Mouse (Mus musculus) stomach, postnatal 0 days (tissue): ENCODE data around the gene Fbxo28. TPM values are rescaled to one million over a fixed set of nuclear protein-coding genes. Genes with fewer than 3 reads are reported as not detected.

Experiments
- ATAC-seq: fragments of 200-750 bp; cut with Nextera tagmentation; 2 replicates; pipeline ENCODE4 v1.8.0; 2017; ENCODE audit not compliant: low FRiP score, low TSS enrichment
- DNase-seq: peaks from one replicate; pipeline ENCODE4 v3.0.0-alpha.2; 2016; ENCODE audit warnings: low spot score
- H3K27ac ChIP-seq: fragments of 300-500 bp; sonication (generic); replicated peaks from 2 replicates; pipeline ENCODE4 v1.5.1; 2014; ENCODE audit warnings: mild to moderate bottlenecking, control low read depth
- H3K27me3 ChIP-seq: fragments of 300-500 bp; sonication (generic); 2 replicates; pipeline ENCODE4 v1.6.1; 2014; ENCODE audit warnings: low read length; ENCODE audit not compliant: control insufficient read depth, insufficient read depth
- H3K36me3 ChIP-seq: fragments of 300-500 bp; sonication (generic); 2 replicates; pipeline ENCODE4 v1.6.1; 2014; ENCODE audit warnings: low read length, mixed read lengths; ENCODE audit not compliant: control insufficient read depth, insufficient read depth
- H3K4me1 ChIP-seq: fragments of 300-500 bp; sonication (generic); replicated peaks from 2 replicates; pipeline ENCODE4 v1.6.1; 2014; ENCODE audit warnings: antibody characterized with exemption; ENCODE audit not compliant: control insufficient read depth, insufficient read depth
- H3K4me2 ChIP-seq: fragments of 300-500 bp; sonication (generic); replicated peaks from 2 replicates; pipeline ENCODE4 v1.6.1; 2014; ENCODE audit warnings: low read depth, mild to moderate bottlenecking, control low read depth, moderate library complexity
- H3K4me3 ChIP-seq: fragments of 300-500 bp; sonication (generic); 2 replicates; pipeline ENCODE4 v1.5.1; 2014; ENCODE audit warnings: low read depth, low read length, control low read depth
- H3K9ac ChIP-seq: fragments of 300-500 bp; sonication (generic); 2 replicates; pipeline ENCODE4 v1.6.1; 2014; ENCODE audit warnings: mild to moderate bottlenecking, low read length, control low read depth, mixed read lengths
- H3K9me3 ChIP-seq: fragments of 300-500 bp; sonication (generic); 2 replicates; pipeline ENCODE4 v1.6.1; 2016; ENCODE audit warnings: low read length; ENCODE audit not compliant: control insufficient read depth
- CTCF ChIP-seq: IDR thresholded peaks from 2 replicates; pipeline ENCODE4 v1.5.1; 2016; ENCODE audit warnings: antibody characterized with exemption, low read depth, mild to moderate bottlenecking, moderate library complexity
- EP300 ChIP-seq: optimal IDR thresholded peaks from 2 replicates; pipeline ENCODE3; 2016; ENCODE audit warnings: antibody characterized with exemption
- WGBS: fragments of 180-500 bp; shearing (Covaris S2); extraction: QIAGEN DNeasy Blood & Tissue Kit; methylation state at CpG from one replicate; pipeline ENCODE4 v1.1.7; 2014; 5-methylcytosine and 5-hydroxymethylcytosine counted together
- polyA plus RNA-seq: library from polyadenylated mRNA; unstranded; fragments of >200 nt; fragmentation: Nextera tagmentation; extraction: Ambion mirVana; gene quantifications from 2 replicates; pipeline ENCODE4 v1.2.1, GENCODE M21; 2015

Gene Fbxo28
- polyA plus RNA-seq, 1 experiment from 2014 or later, result 12.6 TPM

DNA sequence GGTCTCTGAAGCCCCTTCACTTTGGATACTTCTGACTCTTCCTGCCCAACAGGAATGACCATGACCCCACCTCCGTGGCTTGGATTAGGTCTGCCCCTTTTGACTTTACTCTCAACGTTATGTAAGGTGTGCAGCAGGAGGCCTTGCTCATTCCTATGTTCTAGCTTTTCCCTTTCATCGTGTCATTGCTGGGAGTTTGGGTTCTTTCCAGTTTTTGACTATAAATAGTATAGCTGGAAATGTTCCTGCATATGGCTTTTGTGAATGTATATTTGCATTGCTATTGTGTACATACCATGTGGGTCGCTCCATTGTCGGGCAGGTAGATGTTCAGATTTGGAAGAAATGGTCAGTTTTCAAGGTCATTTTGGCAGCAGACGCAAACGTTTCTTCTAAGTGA, 37.4 kb upstream of the Fbxo28 start:
- 43% methylated on average over 7 of the region's 7 CpGs for WGBS
- ATAC-seq, result no peak
- Histone ChIP-seq H3K9ac (no peak overlapping the region), H3K9me3 (no peaks in the 10 kb centered on the region), H3K27me3 (no peaks in the 10 kb centered on the region), H3K4me2 (no peak overlapping the region), H3K36me3 (no peaks in the 10 kb centered on the region), H3K4me1 (no peaks in the 10 kb centered on the region), H3K27ac (no peak overlapping the region), H3K4me3 (no peak overlapping the region)
- DNase-seq, result no peak
- TF ChIP-seq EP300 (no peak), CTCF (no peak)

DNA sequence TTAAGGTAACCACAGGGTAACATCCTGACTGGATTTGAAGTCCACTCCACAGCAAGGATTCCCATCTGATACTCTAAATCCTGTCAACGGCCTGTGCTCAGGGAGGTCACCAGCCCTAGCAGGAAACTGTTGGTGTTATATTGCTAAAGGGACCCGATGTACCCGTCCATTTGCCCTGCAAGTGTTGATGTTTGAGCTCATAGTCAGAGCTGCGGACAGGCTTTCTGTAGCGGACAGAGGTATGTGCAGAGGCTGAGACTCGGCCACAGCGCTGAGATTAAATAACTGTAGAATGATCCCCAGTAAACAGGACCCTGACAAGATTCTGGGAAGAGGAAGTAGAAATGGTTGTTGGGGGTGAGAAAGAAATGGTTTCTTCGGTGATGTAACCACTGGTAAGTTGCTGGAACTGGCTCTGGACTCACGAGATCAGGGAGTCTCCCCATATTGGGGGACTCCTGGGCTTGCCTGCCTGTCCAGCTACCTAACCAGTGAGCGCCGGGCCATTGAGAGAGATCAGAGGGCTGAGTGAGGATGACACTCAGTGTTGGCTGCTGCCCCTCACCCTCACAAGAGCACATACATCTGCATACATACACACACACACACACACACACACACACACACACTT, 36.9 kb upstream of the Fbxo28 start:
- DNase-seq, result no peak
- H3K4me1 ChIP-seq, result no peaks in the 10 kb centered on the region
- 72% methylated on average over 11 of the region's 11 CpGs for WGBS
- TF ChIP-seq CTCF (no peak), EP300 (no peak)
- H3K36me3 ChIP-seq, result no peaks in the 10 kb centered on the region
- H3K27me3 ChIP-seq, result no peaks in the 10 kb centered on the region
- no peaks in the 10 kb centered on the region for H3K9me3 ChIP-seq
- H3K27ac ChIP-seq, result no peak overlapping the region
- no peak overlapping the region for H3K9ac ChIP-seq
- no peak overlapping the region for H3K4me2 ChIP-seq
- no peak for ATAC-seq
- H3K4me3 ChIP-seq, result no peak overlapping the region

DNA sequence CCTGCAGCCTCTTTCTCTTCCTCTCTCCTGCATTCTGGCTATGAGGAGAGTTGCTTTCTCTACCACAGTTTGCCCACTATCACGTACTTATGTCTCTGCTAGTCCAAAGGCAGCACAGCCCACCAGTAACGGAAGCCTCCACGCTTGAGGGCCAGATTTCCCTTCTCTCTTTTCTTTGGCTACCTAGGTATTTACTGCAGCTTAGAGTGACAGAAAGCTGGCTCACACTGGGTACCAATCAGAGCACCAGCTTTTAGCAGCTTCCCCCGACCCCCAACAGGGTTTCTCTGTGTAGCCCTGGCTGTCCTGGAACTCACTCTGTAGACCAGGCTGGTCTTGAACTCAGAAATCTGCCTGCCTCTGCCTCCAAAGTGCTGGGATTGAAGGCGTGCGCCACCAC, 36.1 kb upstream of the Fbxo28 start:
- TF ChIP-seq EP300, result no peak
- TF ChIP-seq CTCF, result no peak
- no peak overlapping the region for H3K4me2 ChIP-seq
- DNase-seq (no peak), ATAC-seq (no peak)
- no peak overlapping the region for H3K27ac ChIP-seq
- H3K27me3 ChIP-seq, result no peaks in the 10 kb centered on the region
- no peak overlapping the region for H3K9ac ChIP-seq
- H3K9me3 ChIP-seq, result no peaks in the 10 kb centered on the region
- H3K36me3 ChIP-seq, result no peaks in the 10 kb centered on the region
- H3K4me1 ChIP-seq, result no peaks in the 10 kb centered on the region
- no peak overlapping the region for H3K4me3 ChIP-seq
- 89% methylated on average over 6 of the region's 6 CpGs for WGBS

DNA sequence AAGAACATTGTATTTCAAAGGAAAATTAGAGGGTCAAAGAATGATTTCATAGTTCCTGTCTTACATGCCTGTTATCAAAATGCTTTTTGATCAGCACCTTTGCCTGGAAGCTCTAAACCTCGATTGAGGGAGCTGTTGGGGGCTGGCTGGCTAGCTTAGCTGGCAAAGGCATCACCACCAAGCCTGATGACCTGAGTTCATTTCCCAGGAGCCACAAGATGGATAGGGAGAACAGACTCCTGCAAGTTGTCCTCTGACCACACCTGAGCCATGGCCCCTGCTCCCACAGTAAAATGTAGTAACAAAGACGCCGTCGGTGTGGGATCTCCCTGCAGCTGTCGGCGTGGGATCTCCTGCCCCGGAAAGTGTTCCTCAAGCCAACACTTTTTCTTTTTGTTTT, 35.4 kb upstream of the Fbxo28 start:
- Histone ChIP-seq H3K27me3 (no peaks in the 10 kb centered on the region), H3K4me3 (no peak overlapping the region), H3K27ac (no peak overlapping the region), H3K9ac (no peak overlapping the region), H3K4me1 (no peaks in the 10 kb centered on the region), H3K4me2 (no peak overlapping the region), H3K36me3 (no peaks in the 10 kb centered on the region), H3K9me3 (no peaks in the 10 kb centered on the region)
- WGBS, result 91% methylated on average over 7 of the region's 7 CpGs
- no peak for TF ChIP-seq CTCF
- TF ChIP-seq EP300, result no peak
- DNase-seq (no peak), ATAC-seq (no peak)

DNA sequence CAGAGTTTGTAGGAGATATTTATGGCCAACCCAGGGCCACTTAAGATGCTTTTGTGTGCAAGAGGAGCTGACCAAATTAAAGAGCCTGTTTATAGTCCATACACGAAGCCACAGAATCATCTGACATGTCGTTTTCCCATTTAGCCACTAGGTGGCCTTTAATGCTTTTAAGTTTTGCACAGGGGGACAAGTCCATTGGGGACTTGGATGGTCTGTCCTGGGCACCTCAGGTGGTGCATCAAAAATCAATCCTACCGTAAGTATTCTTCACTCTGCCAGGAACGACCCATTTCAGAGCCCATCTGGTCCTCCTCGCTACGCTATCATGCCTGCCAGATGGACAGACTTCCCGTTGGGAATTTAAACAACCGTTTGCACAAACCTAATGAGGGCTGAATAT, 34.8 kb upstream of the Fbxo28 start:
- H3K4me1 ChIP-seq, result no peaks in the 10 kb centered on the region
- WGBS, result 31% methylated on average over 8 of the region's 8 CpGs
- H3K27ac ChIP-seq, result no peak overlapping the region
- no peak overlapping the region for H3K4me3 ChIP-seq
- no peaks in the 10 kb centered on the region for H3K9me3 ChIP-seq
- H3K9ac ChIP-seq, result no peak overlapping the region
- TF ChIP-seq EP300, result no peak
- TF ChIP-seq CTCF, result peak; percentile 85
- no peaks in the 10 kb centered on the region for H3K36me3 ChIP-seq
- ATAC-seq (peak; percentile 52; the same call in 1 of the 2 replicates), DNase-seq (no peak)
- no peak overlapping the region for H3K4me2 ChIP-seq
- H3K27me3 ChIP-seq, result no peaks in the 10 kb centered on the region

DNA sequence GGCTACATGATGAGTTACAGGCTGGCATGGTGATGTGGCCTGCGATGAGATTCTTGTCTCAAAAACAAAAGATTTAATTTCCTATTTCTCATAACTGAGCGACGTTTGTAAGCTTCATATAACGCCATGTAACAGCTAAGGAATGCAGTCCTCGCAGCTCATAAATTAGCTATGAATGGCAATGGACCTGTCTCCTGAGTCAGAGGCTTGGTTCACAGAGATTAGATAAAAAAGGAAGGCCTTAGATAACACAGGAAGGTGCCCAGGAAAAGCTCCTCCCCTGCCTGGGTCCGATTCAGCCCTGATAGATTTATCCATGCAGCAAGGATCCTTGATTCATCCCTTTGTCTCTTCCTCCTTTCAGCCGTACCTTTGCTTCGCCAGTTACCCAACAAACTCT, 30.5 kb upstream of the Fbxo28 start:
- Histone ChIP-seq H3K4me1 (no peaks in the 10 kb centered on the region), H3K36me3 (no peaks in the 10 kb centered on the region), H3K9me3 (no peaks in the 10 kb centered on the region), H3K27ac (no peak overlapping the region), H3K4me3 (no peak overlapping the region), H3K4me2 (no peak overlapping the region), H3K9ac (no peak overlapping the region), H3K27me3 (no peaks in the 10 kb centered on the region)
- 0 out of 2 replicates have a peak, but pooled peaks have one; percentile 41 for ATAC-seq
- 55% methylated on average over 8 of the region's 8 CpGs for WGBS
- TF ChIP-seq EP300, result no peak
- no peak for TF ChIP-seq CTCF
- no peak for DNase-seq
